Mouse (Mus musculus): ENCODE data around the gene Sobp.

DNA sequence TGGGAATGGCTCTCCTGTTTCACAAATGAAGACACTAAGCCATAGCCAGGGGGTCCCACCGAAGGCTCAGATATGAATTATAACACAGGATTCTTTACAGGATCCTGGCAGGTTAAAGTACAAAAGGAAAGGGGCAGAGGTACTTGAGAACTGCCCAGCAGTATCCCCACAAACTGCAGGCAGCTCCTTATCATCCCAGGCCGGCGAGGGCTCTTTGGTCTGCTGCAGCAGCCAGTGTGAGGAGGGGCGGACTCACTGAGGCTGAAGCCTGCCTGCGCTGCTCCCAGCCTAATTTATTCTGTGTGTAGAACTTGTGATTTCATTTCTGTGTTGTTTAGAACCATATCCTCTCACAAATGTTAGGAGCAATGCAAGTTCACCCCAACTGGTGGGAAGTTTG lies 79.8 kb downstream of the Sobp start:
- TF ChIP-seq CTCF (conservative IDR thresholded peaks at IDR 0.05; ENCODE audit: low read length) (no peak), NANOG (IDR thresholded peaks at IDR 0.05; ENCODE audit: borderline replicate concordance, low read length) (no peak)
